Comparison of ENCODE assay signal across 8 mouse cellular contexts in genomic region chr5:92239333-92240232, GRCm38 (mm10). TPM values are rescaled to one million over a fixed set of nuclear protein-coding genes. Genes with fewer than 3 reads are reported as not detected.
A peak's percentile ranks its signal among the peaks of the same experiment; 100 is the strongest.
DNase-seq lines count a peak whose midpoint lies in the region; ATAC-seq and TF ChIP-seq lines count a peak whose summit lies in the region.

No protein-coding gene starts in this region.

- peaks cover 48% of the 10 kb centered on the region for H3K4me1 ChIP-seq in megakaryocyte, embryonic 14.5 days
- peaks cover 8% of the 10 kb centered on the region for H3K4me1 ChIP-seq in intestine, embryonic 16.5 days (ENCODE audit: control insufficient read depth, insufficient read depth, low read length)
- peaks cover 3% of the 10 kb centered on the region; the same call in 1 of the 2 replicates for H3K4me1 ChIP-seq in small intestine, adult 2 months (ENCODE audit: control insufficient read depth, insufficient read depth, insufficient read length, low read length)

- peaks cover 27% of the 10 kb centered on the region for H3K36me3 ChIP-seq in megakaryocyte, embryonic 14.5 days (replicated peaks; ENCODE audit: low read length)
- H3K36me3 ChIP-seq in intestine, embryonic 16.5 days (ENCODE audit: control insufficient read depth, insufficient read depth, low read length), result no peaks in the 10 kb centered on the region
- H3K36me3 ChIP-seq in small intestine, adult 2 months (ENCODE audit: control insufficient read depth, insufficient read depth, low read length), result no peaks in the 10 kb centered on the region

- TF ChIP-seq CTCF in small intestine, adult 2 months (IDR thresholded peaks at IDR 0.05; ENCODE audit: extremely low read depth, insufficient read length, insufficient replicate concordance, low read depth, low read length), result peak; percentile 59; the same call in 1 of the 2 replicates

- peaks cover 49% of the 10 kb centered on the region for H3K27me3 ChIP-seq in megakaryocyte, embryonic 14.5 days (replicated peaks)
- H3K27me3 ChIP-seq in intestine, embryonic 16.5 days (replicated peaks; ENCODE audit: control insufficient read depth, insufficient read depth, low read length), result no peaks in the 10 kb centered on the region
- no peaks in the 10 kb centered on the region for H3K27me3 ChIP-seq in small intestine, adult 2 months (ENCODE audit: control insufficient read depth, insufficient read depth, low read length)

- no peak overlapping the region for H3K9ac ChIP-seq in intestine, embryonic 16.5 days (ENCODE audit: low read depth, low read length)

- peaks cover 22% of the 10 kb centered on the region for H3K9me3 ChIP-seq in megakaryocyte, embryonic 14.5 days
- H3K9me3 ChIP-seq in intestine, embryonic 16.5 days (ENCODE audit: control insufficient read depth, low read length), result no peaks in the 10 kb centered on the region

- H3K27ac ChIP-seq in intestine, embryonic 16.5 days (ENCODE audit: low read length), result no peak overlapping the region
- no peak overlapping the region for H3K27ac ChIP-seq in small intestine, adult 2 months (ENCODE audit: insufficient read depth, low read depth, low read length)

- no peak for ATAC-seq in megakaryocyte, adult 5-6 weeks (ENCODE audit: poor library complexity, severe bottlenecking)
- ATAC-seq in common myeloid progenitor, adult 5-6 weeks (replicated peaks; ENCODE audit: low read depth, poor library complexity, severe bottlenecking), result peak; percentile 72; the same call in 1 of the 2 replicates
- peak; percentile 64 for ATAC-seq in intestine, embryonic 16.5 days

- peak overlapping the region; percentile 75 for H3K4me3 ChIP-seq in megakaryocyte, embryonic 14.5 days (replicated peaks)
- H3K4me3 ChIP-seq in intestine, embryonic 16.5 days (ENCODE audit: low read length), result no peak overlapping the region
- peak overlapping the region; percentile 2; the same call in 1 of the 2 replicates for H3K4me3 ChIP-seq in small intestine, adult 2 months (ENCODE audit: low read depth, low read length)

- no peak for TF ChIP-seq POLR2A in small intestine, adult 2 months (IDR thresholded peaks at IDR 0.05; ENCODE audit: low read depth, low read length)

- WGBS in intestine, embryonic 16.5 days, result 49% methylated on average over 29 of the region's 29 CpGs
- WGBS in small intestine, adult 2 months, result 42% methylated on average over 29 of the region's 29 CpGs

- peak; percentile 55 for DNase-seq in gastrocnemius, postnatal 10 days
- DNase-seq in left cerebral cortex, adult 9 months (ENCODE audit: low spot score in 2 of 2), result peak; percentile 15 to 85
- DNase-seq in mesoderm, embryonic 11.5 days (ENCODE audit: low read depth, low spot score), result peak; percentile 45

- H3K4me2 ChIP-seq in intestine, embryonic 16.5 days (ENCODE audit: low read depth, low read length), result no peak overlapping the region

RNA-seq across cellular contexts. Expression of gene Ppef2, which starts 16.5 kb away (rescaled TPM):
- 0.37 TPM in 1 of 2 replicates, not detected in the other for polyA plus RNA-seq in megakaryocyte, embryonic 14.5 days (2012; ENCODE audit: insufficient read depth, low replicate concordance)
- 4.7 and 5.5 TPM in 2 replicates for total RNA-seq in megakaryocyte, adult 5-6 weeks (2015)
- 2.7 TPM in 2 replicates for total RNA-seq in megakaryocyte, adult 5-6 weeks (2017)
- total RNA-seq in common myeloid progenitor, adult 5-6 weeks (2017), result not detected in 2 replicates
- total RNA-seq in gastrocnemius, postnatal 10 days (2021), result not detected
- 0.57 and 0.88 TPM in 2 replicates for polyA plus RNA-seq in intestine, embryonic 16.5 days (2015; fragmentation: Nextera tagmentation; extraction: Ambion mirVana)
- 0.36 and 1.4 TPM in 2 replicates for polyA plus RNA-seq in small intestine, adult 2 months (2012; rRNA removed)

RNA-seq across cellular contexts. Expression of gene U90926, which starts 24.4 kb away (rescaled TPM):
- not detected in 2 replicates for polyA plus RNA-seq in megakaryocyte, embryonic 14.5 days (2012; ENCODE audit: insufficient read depth, low replicate concordance)
- total RNA-seq in megakaryocyte, adult 5-6 weeks (2015), result not detected in 2 replicates
- not detected in 2 replicates for total RNA-seq in megakaryocyte, adult 5-6 weeks (2017)
- not detected in 2 replicates for total RNA-seq in common myeloid progenitor, adult 5-6 weeks (2017)
- total RNA-seq in gastrocnemius, postnatal 10 days (2021), result not detected
- polyA plus RNA-seq in intestine, embryonic 16.5 days (2015; fragmentation: Nextera tagmentation; extraction: Ambion mirVana), result not detected in 2 replicates
- not detected in 2 replicates for polyA plus RNA-seq in small intestine, adult 2 months (2012; rRNA removed)

RNA-seq across cellular contexts. Expression of gene Naaa, which starts 38.4 kb away (rescaled TPM):
- polyA plus RNA-seq in megakaryocyte, embryonic 14.5 days (2012; ENCODE audit: insufficient read depth, low replicate concordance), result 5.5 and 6.1 TPM in 2 replicates
- 310 and 351 TPM in 2 replicates for total RNA-seq in megakaryocyte, adult 5-6 weeks (2015)
- total RNA-seq in megakaryocyte, adult 5-6 weeks (2017), result 171 and 196 TPM in 2 replicates
- 3.4 and 8.2 TPM in 2 replicates for total RNA-seq in common myeloid progenitor, adult 5-6 weeks (2017)
- total RNA-seq in gastrocnemius, postnatal 10 days (2021), result 10 to 100 TPM in 1 of 2 experiments, 1 to 10 TPM in 1; 8.9 to 11.7 TPM
- 30.8 and 32.2 TPM in 2 replicates for polyA plus RNA-seq in intestine, embryonic 16.5 days (2015; fragmentation: Nextera tagmentation; extraction: Ambion mirVana)
- 28.9 and 59.9 TPM in 2 replicates for polyA plus RNA-seq in small intestine, adult 2 months (2012; rRNA removed)

Comparison
In these comparisons a context has a peak if more than half of its experiments do, and no peak if none do; other contexts are left out.
1. RNA of gene Naaa, which starts 38.4 kb away (total RNA-seq): 171 to 351 TPM in megakaryocyte, adult 5-6 weeks; 8.9 to 11.7 TPM in gastrocnemius, postnatal 10 days and 3.4 to 8.2 TPM in common myeloid progenitor, adult 5-6 weeks; every median in the first group is over 10 times any median in the second.
2. Peak in every context shown above with its lines, with median percentiles within 50 percentile points of each other: DNase-seq.